Mouse (Mus musculus) monocyte, adult 5-6 weeks (primary cell): Measurements from ENCODE around the gene Sgf29. TPM values are rescaled to one million over a fixed set of nuclear protein-coding genes. Genes with fewer than 3 reads are reported as not detected.

Experiments
- ATAC-seq: fragments of 153-309, 156-312 bp; replicated peaks from 2 replicates; pipeline ENCODE4 v1.8.0; 2017; ENCODE audit warnings: mild to moderate bottlenecking; ENCODE audit not compliant: low TSS enrichment, insufficient number of reproducible peaks, severe bottlenecking, poor library complexity, low FRiP score
- total RNA-seq: library from RNA; stranded (forward); fragments of 200-1000, 200-491, 200-594 nt; gene quantifications from 3 replicates; pipeline ENCODE4 v1.2.3, GENCODE M21; 2017

Gene Sgf29
- total RNA-seq, 1 experiment from 2014 or later = 42.9 TPM

GRCm38 (mm10) chr7:126700063-126701015 is 51.2 kb downstream of the Sgf29 start:
- no peak for ATAC-seq

- peak; percentile 28; the same call in 1 of the 2 replicates for ATAC-seq
These were observed 52.0 kb downstream of the Sgf29 start for GRCm38 (mm10) chr7:126701070-126701469.

- ATAC-seq = no peak
These were observed 52.6 kb downstream of the Sgf29 start for GRCm38 (mm10) chr7:126701559-126702357.

- ATAC-seq = peak; percentile 34
These were observed 53.2 kb downstream of the Sgf29 start for GRCm38 (mm10) chr7:126702358-126702757.

GRCm38 (mm10) chr7:126702861-126703756 is 54.0 kb downstream of the Sgf29 start:
- no peak for ATAC-seq

GRCm38 (mm10) chr7:126703757-126704077 is 54.6 kb downstream of the Sgf29 start:
- peak; percentile 9 for ATAC-seq

- peak; percentile 52 for ATAC-seq
These were observed 55.2 kb downstream of the Sgf29 start for GRCm38 (mm10) chr7:126704121-126704980.

- no peak for ATAC-seq
These were observed 58.5 kb downstream of the Sgf29 start, which contains the start of gene Coro1a for GRCm38 (mm10) chr7:126707442-126708174. TSS of gene Coro1a (minus strand) at chr7:126707787.

- no peak for ATAC-seq
These were observed 59.3 kb downstream of the Sgf29 start for GRCm38 (mm10) chr7:126708175-126708952.

GRCm38 (mm10) chr7:126710266-126710665 is 61.2 kb downstream of the Sgf29 start:
- ATAC-seq = no peak

GRCm38 (mm10) chr7:126711910-126712309 is 62.8 kb downstream of the Sgf29 start:
- ATAC-seq = no peak

- ATAC-seq = no peak
These were observed 66.6 kb downstream of the Sgf29 start for GRCm38 (mm10) chr7:126715679-126716078.

GRCm38 (mm10) chr7:126717566-126717965 is 68.5 kb downstream of the Sgf29 start:
- ATAC-seq = no peak

GRCm38 (mm10) chr7:126718787-126719337 is 69.8 kb downstream of the Sgf29 start:
- ATAC-seq = no peak

GRCm38 (mm10) chr7:126721635-126722034 is 72.5 kb downstream of the Sgf29 start:
- ATAC-seq = peak; percentile 73
